Mouse (Mus musculus): ENCODE data around the gene 1700018B08Rik.

The 1700018B08Rik gene

DNA sequence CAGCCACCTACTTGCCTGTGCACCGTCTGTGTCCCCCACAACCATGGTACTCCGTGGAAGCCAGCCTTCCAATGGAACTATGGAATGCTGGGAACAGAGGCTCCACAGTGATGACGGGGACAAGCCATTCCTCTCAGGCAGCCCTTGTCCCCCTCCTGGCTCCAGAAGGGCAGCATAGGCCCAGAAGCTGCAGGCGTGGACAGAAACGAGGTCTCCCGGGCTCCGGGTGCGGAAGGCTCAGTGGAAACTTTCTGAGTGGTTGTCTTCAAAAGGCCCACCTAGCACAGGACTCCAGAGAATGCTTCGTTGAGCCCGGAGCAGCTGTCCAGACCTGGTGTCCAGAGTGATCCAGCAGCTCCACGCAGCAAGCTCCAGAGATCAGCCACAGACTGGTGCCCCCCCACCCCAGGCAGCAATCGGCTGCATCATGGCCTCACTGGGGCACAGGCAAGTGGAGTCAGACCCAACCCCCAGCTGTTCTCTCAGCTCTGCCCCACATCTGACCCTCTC, at the start of gene 1700018B08Rik:
1700018B08Rik (minus strand) TSS at position 45 of the 510 bp plus-strand sequence.
- peak; percentile 40 for DNase-seq (ENCODE audit: low spot score)

DNA sequence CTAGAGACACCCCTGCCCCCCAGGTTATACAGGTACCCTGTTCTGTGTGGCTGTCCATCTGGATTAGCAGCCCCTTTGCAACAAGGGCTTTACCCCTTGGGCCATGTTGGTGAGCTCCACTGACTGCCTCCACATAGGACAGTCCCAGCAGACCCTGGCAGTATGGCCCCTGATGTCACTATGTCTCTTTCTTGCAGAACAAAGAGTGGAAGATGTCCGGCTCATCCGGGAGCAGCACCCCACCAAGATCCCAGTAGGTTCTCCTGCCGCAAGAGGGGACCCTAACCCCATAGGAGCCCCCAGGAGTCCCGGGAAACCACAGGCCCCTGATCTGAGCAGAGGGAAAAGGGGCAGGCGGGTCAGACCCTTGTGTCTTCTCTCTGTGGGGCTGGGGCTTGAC, 49.2 kb upstream of the 1700018B08Rik start:
- DNase-seq (ENCODE audit: low spot score), result no peak

DNA sequence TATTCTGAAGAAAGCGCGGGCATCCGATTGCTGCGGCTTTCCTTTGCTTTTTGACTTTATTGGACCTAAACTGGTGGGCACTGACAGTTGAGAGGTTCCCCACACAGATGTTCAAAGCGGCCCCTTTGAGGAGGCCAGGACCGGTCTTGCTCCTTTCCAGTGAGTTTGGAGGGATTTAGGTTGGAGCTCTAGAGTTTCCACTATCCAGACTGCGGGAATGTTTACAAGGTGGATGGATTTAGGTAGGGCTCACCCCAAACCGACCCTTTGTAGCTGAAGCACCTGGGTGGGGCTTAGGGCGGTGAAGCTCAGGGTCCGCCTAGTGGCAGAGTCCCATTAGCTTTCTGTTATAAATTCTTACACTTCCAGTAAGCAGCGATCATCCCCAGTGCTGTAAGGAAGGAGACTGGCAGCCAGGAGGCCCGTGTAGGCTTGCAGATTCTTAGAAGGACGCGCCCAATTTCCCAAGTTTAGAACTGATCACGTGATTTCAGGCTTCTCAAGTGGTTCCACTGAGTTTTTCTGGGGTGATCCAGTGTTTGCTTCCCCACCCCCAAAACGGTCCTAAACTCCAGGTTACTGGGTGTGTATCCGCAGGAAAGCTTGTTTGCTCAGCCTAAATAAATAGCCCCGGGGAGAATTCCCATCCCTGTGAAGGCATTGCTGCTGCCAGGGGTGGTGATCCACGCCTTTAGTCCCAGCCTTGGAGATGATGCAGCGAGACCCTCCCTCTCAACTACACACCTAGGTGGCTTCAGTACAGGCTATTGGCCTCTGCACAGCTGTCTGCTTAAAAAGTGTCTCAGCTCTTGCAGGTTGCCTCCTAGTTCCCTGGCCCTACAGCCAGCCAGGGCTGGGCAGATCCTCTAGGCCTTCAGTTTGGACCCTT, 47.3 kb upstream of the 1700018B08Rik start:
- no peak for DNase-seq (ENCODE audit: low spot score)

DNA sequence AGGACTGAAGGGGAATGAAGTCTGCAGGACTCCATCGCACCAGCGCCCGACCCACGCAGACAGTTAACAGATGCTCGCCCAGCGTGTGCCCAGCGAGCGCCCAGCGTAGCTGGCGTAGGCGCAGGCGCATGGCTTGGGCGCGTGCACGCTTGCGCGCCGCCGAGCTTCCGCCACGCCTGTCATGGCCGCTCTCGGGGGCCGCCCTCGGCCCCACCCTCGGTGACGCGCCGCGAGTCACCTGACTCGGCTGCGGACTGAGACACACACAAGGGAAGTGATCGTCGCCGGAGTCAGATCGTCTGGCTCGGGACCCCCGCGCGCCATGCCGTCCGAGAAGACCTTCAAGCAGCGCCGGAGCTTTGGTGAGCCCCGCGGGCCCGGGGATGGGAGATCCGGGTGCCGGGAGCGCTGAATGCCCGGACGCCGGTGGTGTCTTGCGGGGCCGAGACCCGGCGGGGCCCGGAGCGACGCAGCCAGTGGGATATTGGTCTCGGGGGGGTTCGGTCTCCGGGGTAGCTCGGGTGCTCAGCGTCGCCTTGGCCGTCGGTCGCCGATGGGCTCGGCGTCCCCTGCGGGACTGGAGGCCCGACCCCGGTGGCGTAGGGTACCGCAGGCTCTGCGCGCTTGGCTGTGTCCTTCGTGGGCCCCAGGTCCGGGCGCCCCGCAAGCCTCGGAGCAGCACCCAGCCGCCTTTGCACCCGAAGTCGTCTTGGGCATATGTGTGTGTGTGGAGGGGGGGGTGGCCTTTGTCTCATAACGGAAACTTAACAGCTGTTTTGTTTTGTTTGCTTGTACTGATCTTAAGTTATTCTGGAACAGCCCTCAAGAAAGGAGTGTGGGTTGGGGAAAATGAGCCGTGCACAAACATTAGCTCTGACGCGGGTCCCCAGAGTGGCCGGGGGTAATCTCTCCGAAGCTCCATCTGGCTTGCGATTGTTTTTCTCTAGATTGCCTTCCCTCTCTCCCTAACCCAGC, 46.4 kb upstream of the 1700018B08Rik start, which contains the start of gene Map1lc3b:
Map1lc3b (plus strand) TSS at position 159 of the 975 bp plus-strand sequence.
- peak; percentile 97 for DNase-seq (ENCODE audit: low spot score)

GRCm38 (mm10) chr8:121589205-121589726, 45.1 kb upstream of the 1700018B08Rik start:
- no peak for DNase-seq (ENCODE audit: low spot score)

DNA sequence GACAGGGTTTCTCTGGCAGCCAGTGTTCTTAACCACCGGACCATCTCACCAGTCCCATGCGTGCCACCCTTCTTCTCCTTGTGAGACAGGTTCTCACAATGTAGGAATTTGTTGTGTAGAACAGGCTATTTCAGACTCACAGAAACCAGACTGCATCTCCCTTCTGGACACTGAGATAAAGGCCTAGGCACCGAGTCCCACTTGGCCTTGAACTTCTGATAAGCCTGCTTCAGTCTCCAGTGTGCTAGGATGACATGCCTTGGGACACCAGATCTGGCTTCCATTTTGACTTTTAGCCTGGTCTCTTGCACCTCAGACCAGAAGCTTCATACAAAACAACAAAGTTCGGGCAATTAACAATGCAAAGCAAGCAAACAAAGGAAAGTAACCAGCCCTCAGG, 44.6 kb upstream of the 1700018B08Rik start:
- no peak for DNase-seq (ENCODE audit: low spot score)

DNA sequence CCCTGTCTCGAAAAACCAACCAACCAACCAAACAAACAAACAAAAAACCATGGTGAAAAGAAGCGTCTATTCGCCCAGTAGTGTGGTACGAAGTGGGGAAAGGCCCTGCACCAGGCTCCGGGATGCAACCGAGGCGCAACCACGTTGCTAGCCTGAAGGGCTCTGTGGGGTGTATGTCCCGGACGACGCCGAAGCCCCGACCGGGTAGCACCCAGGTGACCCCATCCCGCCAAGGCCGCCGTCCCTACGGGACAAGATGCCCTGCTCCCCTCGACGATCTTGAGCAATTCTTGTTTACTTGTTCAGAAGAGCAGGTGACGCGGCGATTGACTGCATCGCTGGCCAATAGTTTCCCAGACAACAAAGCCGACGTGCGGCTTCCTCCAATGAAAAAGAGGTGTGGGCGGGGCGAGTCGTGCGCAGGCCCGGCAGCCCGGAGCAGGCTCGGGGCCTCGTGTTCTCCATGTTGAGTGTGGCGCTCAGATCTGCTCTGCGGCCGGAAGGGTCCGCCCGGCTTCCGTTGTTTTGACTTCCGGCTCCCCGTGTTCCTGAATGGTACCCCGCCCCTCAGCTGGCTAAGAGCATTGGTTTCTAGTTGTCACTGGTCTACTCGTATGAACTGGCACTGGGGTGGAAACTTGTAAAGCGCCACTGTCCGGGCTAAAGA, 41.2 kb upstream of the 1700018B08Rik start:
- DNase-seq (ENCODE audit: low spot score), result peak; percentile 100

DNA sequence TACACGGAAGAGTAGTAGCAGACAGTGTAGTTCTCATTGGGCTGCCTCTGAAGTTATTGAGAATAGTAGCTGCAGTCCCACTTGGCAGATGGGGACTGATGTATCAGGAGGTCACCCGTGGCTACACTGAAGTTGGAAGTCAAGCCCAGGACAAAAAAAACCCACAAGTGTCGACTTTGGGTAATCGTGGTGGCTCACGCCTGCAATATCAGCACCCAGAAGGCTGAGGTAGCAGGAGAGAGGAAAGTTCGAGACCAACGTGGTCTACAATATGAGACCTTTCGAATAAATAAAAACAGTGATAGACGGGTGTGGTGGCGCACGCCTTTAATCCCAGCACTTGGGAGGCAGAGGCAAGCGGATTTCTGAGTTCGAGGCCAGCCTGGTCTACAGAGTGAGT, 40.6 kb upstream of the 1700018B08Rik start:
- DNase-seq (ENCODE audit: low spot score), result no peak

GRCm38 (mm10) chr8:121583653-121584052, 39.5 kb upstream of the 1700018B08Rik start:
- DNase-seq (ENCODE audit: low spot score), result no peak

- DNase-seq (ENCODE audit: low spot score), result no peak
Measured at GRCm38 (mm10) chr8:121580465-121580864, 36.3 kb upstream of the 1700018B08Rik start.

- DNase-seq (ENCODE audit: low spot score), result peak; percentile 99
Measured at GRCm38 (mm10) chr8:121578676-121579451, 34.7 kb upstream of the 1700018B08Rik start, which contains the start of gene Fbxo31. TSS of gene Fbxo31 (minus strand) at chr8:121578806.

DNA sequence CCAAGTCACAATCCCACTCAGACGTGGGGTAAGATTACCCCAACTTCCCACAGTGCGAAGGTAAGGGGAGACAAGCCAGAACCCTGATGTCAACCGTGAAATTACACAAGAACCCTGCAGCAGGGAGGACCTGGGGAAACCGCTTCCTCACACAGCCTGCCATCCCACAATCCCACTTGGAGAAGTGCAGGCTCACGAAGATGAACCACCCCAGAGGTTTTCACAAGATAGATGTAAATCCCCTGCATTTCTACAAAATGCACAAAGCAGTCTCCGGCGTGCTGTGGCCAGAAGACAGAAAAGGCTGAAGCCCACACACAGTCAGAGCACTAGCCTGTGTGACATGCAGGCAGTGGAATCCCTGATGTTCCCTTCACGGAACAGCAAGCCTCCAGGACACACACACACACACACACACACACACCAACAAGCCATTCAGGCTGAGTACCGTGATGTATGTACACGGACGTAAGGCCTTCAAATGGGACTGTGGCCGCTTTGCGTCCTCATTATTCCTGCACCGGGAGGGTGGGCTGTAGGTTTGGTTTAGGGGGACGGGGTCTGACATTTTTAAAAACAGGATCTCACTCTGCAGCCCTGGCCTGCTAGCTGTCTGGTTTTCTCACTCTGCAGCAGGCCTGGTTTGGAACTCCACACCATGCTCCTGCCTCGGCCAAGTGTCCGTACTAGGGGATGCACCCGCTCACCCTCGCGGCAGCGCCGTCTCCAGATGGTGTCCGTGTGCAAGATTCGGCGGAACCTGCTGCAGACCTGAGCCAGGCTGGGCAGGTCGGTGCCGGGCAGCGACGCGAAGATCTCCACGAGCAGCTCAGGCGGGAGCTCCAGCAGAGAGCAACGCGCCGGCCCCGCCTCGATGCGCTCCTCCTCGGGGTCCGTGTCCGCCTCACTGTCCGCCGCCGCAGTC, 33.9 kb upstream of the 1700018B08Rik start:
- DNase-seq (ENCODE audit: low spot score), result no peak

DNA sequence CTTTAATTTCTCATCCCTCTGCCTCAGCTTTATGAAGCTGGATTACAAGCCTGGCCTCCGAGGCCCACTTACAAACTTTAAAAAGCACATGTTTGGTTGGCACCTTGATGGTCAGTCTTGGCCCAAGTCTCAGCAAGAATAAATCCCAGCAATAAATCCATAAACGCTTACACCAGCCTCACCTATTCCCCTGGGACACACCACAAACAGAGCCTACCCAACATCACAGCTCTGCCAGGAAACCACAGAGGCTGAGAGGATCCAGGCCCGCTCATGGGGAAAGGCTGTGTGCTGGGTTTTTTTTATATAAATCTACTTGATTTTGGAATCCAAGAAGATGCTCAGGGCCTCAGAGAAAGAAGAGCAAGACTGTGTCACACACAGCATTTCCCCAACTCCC, 31.5 kb upstream of the 1700018B08Rik start:
- DNase-seq (ENCODE audit: low spot score), result no peak

DNA sequence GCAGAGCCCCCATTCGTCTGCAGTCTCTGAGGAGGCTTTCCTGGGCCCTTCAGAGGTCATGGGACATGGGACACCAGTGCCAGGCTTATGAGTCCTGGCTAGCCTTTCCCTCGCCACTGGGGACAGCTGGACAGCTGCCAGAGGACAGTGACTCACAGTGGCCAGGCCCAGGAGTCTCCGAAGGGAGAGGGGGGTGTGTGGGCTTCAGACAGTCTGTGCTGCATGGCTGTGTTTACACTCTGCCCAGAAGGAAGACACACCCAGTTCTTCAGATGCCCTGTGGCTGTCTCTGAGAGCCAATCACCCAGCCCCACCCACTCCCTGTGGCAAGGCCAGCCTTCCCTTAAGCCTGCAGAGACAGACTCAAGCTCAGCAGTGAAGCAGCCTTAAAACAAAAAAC, 29.2 kb upstream of the 1700018B08Rik start:
- peak; percentile 73 for DNase-seq (ENCODE audit: low spot score)

GRCm38 (mm10) chr8:121572121-121572520, 28.0 kb upstream of the 1700018B08Rik start:
- no peak for DNase-seq (ENCODE audit: low spot score)

DNA sequence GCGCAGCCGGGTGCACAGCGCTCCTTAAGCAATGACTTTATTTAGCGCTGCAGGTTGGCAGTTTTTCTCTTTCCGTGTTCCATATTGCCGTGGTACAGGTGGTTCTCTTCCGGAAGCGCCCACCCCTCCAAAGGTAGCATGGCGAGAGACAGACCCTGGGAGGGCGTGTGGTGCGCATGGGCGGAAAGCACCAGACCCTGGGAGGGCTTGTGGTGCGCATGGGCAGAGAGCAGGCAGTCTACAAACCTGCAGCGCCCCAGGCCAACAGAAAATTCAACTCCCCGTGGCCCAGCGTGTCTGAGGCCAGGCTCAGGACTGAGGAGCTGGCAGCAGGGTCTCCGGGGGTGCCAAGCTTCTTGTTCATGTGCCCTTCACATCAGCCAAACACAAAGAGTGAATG, 26.7 kb upstream of the 1700018B08Rik start:
- no peak for DNase-seq (ENCODE audit: low spot score)

DNA sequence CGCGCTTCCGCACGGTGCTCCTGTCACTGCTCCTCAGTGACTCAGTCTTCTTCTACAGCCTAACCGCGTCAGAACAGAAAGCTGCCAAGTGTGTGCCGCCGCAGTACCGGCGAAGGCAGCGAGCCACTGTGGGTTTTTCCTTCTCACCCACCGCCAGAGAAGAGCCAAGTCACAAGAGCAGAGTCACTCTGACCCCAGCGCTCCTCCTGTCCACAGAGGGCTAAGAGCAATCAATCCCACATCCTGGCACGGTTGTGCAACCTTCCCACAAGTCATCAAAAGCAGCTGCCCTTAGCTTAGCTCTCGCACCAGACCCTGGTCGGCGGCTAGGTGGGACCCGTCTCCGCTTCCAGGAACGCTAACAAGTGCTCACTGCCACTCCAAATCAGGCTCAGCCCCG, 26.2 kb upstream of the 1700018B08Rik start:
- no peak for DNase-seq (ENCODE audit: low spot score)

GRCm38 (mm10) chr8:121568321-121568720, 24.2 kb upstream of the 1700018B08Rik start:
- DNase-seq (ENCODE audit: low spot score), result no peak

GRCm38 (mm10) chr8:121563701-121564100, 19.6 kb upstream of the 1700018B08Rik start:
- DNase-seq (ENCODE audit: low spot score), result no peak

All from testis, postnatal 10 days (tissue).